ENCODE assay signal across 7 mouse cellular contexts in the genomic region with DNA sequence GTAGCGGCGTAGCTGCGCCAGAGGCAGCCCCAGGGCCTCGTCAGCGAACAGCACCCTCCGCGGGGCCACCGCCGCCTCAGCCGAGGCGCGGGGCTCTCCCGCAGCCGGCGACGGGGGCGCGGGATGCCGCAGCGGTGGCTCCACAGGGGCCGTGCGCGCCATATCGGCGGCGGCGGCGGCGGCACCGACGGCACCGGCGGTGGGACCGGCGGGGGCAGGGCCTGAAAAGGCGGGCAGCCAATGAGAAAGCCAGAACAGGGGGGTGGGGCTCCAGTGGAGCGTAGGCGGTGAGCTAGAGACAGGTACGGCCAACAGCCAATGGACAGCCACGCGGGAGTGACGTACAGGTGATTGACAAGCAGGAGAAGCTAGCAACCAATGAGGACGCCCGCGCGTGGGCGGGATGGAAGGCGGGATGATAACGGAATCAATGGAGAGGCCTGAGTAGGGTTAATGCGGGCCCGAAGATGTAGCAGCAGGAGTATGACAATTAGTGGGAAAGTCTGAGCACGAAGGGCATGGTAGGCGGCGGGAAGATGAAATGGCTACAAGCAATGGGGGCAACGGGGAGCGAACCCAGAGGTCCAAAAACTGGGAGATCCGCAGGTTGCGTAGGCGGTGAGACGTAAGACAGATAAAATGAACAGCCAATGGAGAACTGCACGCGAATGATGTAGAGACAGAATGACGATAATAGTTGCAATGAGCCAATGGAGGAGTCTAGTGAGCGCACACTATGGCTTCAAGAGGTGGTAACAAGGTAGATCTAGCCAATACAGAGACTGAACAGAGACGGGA. TPM values are rescaled to one million over a fixed set of nuclear protein-coding genes. Genes with fewer than 3 reads are reported as not detected.
DNase-seq lines count a peak whose midpoint lies in the region; ATAC-seq and TF ChIP-seq lines count a peak whose summit lies in the region.

TSS of gene Ppp1r3f (minus strand) at position 197 of the 798 bp plus-strand sequence.

- intact Hi-C loops in left cerebral cortex, postnatal 4 days (cut with DNase I), result loop anchor here (10.0 kb wide), 1 partner anchor 99 kb away; no protein-coding TSS in a partner anchor

- peak within 1 kb of the TSS; percentile 64 for H3K9ac ChIP-seq in intestine, postnatal 0 days (ENCODE audit: low read depth, low read length)
- H3K9ac ChIP-seq in midbrain, embryonic 12.5 days (replicated peaks), result peak within 1 kb of the TSS; percentile 69

- no peaks in the 10 kb centered on the region for H3K36me3 ChIP-seq in embryonic facial prominence, embryonic 10.5 days (replicated peaks)
- H3K36me3 ChIP-seq in intestine, postnatal 0 days (ENCODE audit: control insufficient read depth, insufficient read depth), result no peaks in the 10 kb centered on the region
- H3K36me3 ChIP-seq in midbrain, embryonic 12.5 days, result no peaks in the 10 kb centered on the region
- no peaks in the 10 kb centered on the region for H3K36me3 ChIP-seq in small intestine, adult 2 months (ENCODE audit: control insufficient read depth, insufficient read depth, low read length)

- no peaks in the 10 kb centered on the region for H3K27me3 ChIP-seq in embryonic facial prominence, embryonic 10.5 days (replicated peaks; ENCODE audit: low read depth, poor library complexity, severe bottlenecking)
- no peaks in the 10 kb centered on the region for H3K27me3 ChIP-seq in intestine, postnatal 0 days (replicated peaks; ENCODE audit: control insufficient read depth, insufficient read depth, low read length)
- H3K27me3 ChIP-seq in midbrain, embryonic 12.5 days, result no peaks in the 10 kb centered on the region
- no peaks in the 10 kb centered on the region for H3K27me3 ChIP-seq in small intestine, adult 2 months (ENCODE audit: control insufficient read depth, insufficient read depth, low read length)

- peaks cover 13% of the 10 kb centered on the region; the same call in 1 of the 2 replicates for H3K9me3 ChIP-seq in embryonic facial prominence, embryonic 10.5 days
- H3K9me3 ChIP-seq in intestine, postnatal 0 days (ENCODE audit: control insufficient read depth), result no peaks in the 10 kb centered on the region
- H3K9me3 ChIP-seq in midbrain, embryonic 12.5 days, result no peaks in the 10 kb centered on the region

- no peak for TF ChIP-seq CTCF in intestine, postnatal 0 days (IDR thresholded peaks at IDR 0.05; ENCODE audit: low read depth)
- TF ChIP-seq CTCF in small intestine, adult 2 months (IDR thresholded peaks at IDR 0.05; ENCODE audit: extremely low read depth, insufficient read length, insufficient replicate concordance, low read depth, low read length), result no peak

- H3K4me2 ChIP-seq in intestine, postnatal 0 days (replicated peaks; ENCODE audit: low read depth), result peak within 1 kb of the TSS; percentile 74
- H3K4me2 ChIP-seq in midbrain, embryonic 12.5 days (replicated peaks), result peak within 1 kb of the TSS; percentile 62

- peak; percentile 98 for ATAC-seq in intestine, postnatal 0 days
- peak; percentile 99 for ATAC-seq in midbrain, embryonic 12.5 days (ENCODE audit: low FRiP score, low read depth)

- peak within 1 kb of the TSS; percentile 95 for H3K27ac ChIP-seq in embryonic facial prominence, embryonic 10.5 days (replicated peaks)
- peak within 1 kb of the TSS; percentile 81 for H3K27ac ChIP-seq in intestine, postnatal 0 days (ENCODE audit: low read depth, low read length)
- H3K27ac ChIP-seq in midbrain, embryonic 12.5 days (replicated peaks), result peak within 1 kb of the TSS; percentile 88
- H3K27ac ChIP-seq in small intestine, adult 2 months (ENCODE audit: insufficient read depth, low read depth, low read length), result peak within 1 kb of the TSS; percentile 60

- DNase-seq in adrenal gland, postnatal 10 days, result peak; percentile 93
- peak; percentile 93 for DNase-seq in embryonic facial prominence, embryonic 10.5 days (ENCODE audit: low spot score)
- peak; percentile 31 for DNase-seq in gonadal fat pad, adult 2 months (ENCODE audit: low read depth)
- DNase-seq in left cerebral cortex, postnatal 4 days, result peak; percentile 95

- H3K4me1 ChIP-seq in embryonic facial prominence, embryonic 10.5 days, result peaks cover 19% of the 10 kb centered on the region
- H3K4me1 ChIP-seq in intestine, postnatal 0 days (replicated peaks; ENCODE audit: control insufficient read depth, insufficient read depth, low read length), result no peaks in the 10 kb centered on the region
- peaks cover 13% of the 10 kb centered on the region for H3K4me1 ChIP-seq in midbrain, embryonic 12.5 days
- H3K4me1 ChIP-seq in small intestine, adult 2 months (ENCODE audit: control insufficient read depth, insufficient read depth, insufficient read length, low read length), result peaks cover 12% of the 10 kb centered on the region

- peak within 1 kb of the TSS; percentile 68 for H3K4me3 ChIP-seq in embryonic facial prominence, embryonic 10.5 days
- peak within 1 kb of the TSS; percentile 58 for H3K4me3 ChIP-seq in intestine, postnatal 0 days (ENCODE audit: low read depth, low read length)
- peak within 1 kb of the TSS; percentile 67 for H3K4me3 ChIP-seq in midbrain, embryonic 12.5 days
- H3K4me3 ChIP-seq in small intestine, adult 2 months (ENCODE audit: low read depth, low read length), result peak within 1 kb of the TSS; percentile 98

- 29% methylated on average over 65 of the region's 65 CpGs for WGBS in embryonic facial prominence, embryonic 10.5 days
- WGBS in intestine, postnatal 0 days, result 24% methylated on average over 53 of the region's 65 CpGs
- 20% methylated on average over 63 of the region's 65 CpGs for WGBS in midbrain, embryonic 12.5 days
- 13% methylated on average over 54 of the region's 65 CpGs for WGBS in small intestine, adult 2 months

- TF ChIP-seq POLR2A in small intestine, adult 2 months (IDR thresholded peaks at IDR 0.05; ENCODE audit: low read depth, low read length), result no peak

RNA-seq across cellular contexts. Expression of gene Ppp1r3f, which starts in this region (rescaled TPM):
- total RNA-seq in adrenal gland, postnatal 10 days (2021), result 1 to 10 TPM; 3.2 to 3.5 TPM
- polyA plus RNA-seq in embryonic facial prominence, embryonic 10.5 days (2016; fragmentation: Nextera tagmentation; extraction: Ambion mirVana), result 1.4 and 2.2 TPM in 2 replicates
- 2.0 and 2.1 TPM in 2 replicates for polyA plus RNA-seq in gonadal fat pad, adult 2 months (2012; rRNA removed)
- 0.56 and 0.83 TPM in 2 replicates for polyA plus RNA-seq in intestine, postnatal 0 days (2015; fragmentation: Nextera tagmentation; extraction: Ambion mirVana)
- 10 to 100 TPM in 1 of 2 experiments, 1 to 10 TPM in 1; 9.2 to 10.0 TPM for total RNA-seq in left cerebral cortex, postnatal 4 days (2021)
- polyA plus RNA-seq in midbrain, embryonic 12.5 days (2016; fragmentation: Nextera tagmentation; extraction: Ambion mirVana), result 4.9 and 5.7 TPM in 2 replicates
- 0.98 and 1.6 TPM in 2 replicates for polyA plus RNA-seq in small intestine, adult 2 months (2012; rRNA removed)

Comparison
In these comparisons a context has a peak if more than half of its experiments do, and no peak if none do; other contexts are left out.
1. Peak in every context shown above with its lines: DNase-seq, ATAC-seq, H3K4me3 ChIP-seq and H3K27ac ChIP-seq.
2. Peak in ATAC-seq, H3K4me3 ChIP-seq, H3K27ac ChIP-seq, H3K9ac ChIP-seq and H3K4me2 ChIP-seq in intestine, postnatal 0 days; RNA of the gene not detected or under 1 TPM.
3. DNase-seq: peak in every context shown above with its lines; median percentile 95 in left cerebral cortex, postnatal 4 days; 93 in adrenal gland, postnatal 10 days; 93 in embryonic facial prominence, embryonic 10.5 days; 31 in gonadal fat pad, adult 2 months.